Mouse (Mus musculus) retina, postnatal 1 day (tissue): ENCODE results near the gene Hspa1l.
"Not testable (repeated sequence)": the region's sequence is repeated elsewhere in the genome, so short reads cannot be mapped to it uniquely, and the experiment has no call there.

Experiments
- DNase-seq: peaks from one replicate; pipeline ENCODE4 v3.0.0-alpha.2; 2012

The Hspa1l gene

DNA sequence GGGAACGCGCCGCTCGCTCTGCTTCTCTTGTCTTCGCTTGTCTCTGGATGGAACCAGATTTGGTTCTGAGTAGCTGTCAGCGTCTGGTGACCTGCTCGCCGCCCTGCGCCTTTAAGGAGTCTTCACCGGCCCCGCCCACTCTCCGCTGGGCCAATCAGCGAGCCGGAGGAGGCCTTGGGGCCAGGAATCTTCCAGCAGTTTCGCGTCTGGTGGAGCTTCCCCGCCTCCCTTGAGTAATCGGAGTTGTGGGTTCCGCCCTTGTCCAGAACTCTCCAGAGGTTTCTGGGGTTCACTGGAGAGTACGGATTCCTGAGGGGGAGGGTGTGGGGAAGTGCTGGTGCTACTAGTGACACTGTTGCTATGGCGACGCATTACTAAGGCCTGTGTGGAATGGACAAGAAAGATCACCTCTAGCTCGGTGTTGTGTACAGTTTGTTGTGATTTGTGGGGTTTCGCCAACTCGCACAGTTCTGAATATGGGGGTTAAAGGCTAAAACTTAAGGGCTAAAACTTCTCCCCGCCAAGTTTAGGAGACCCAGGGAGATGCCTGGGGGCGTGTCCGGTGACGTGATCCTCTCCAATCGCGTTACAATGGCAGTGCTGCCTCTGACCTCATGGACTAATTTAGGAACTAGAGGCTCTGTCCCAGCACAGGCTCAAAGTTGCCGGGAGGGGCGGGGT is at the start of gene Hspa1l, which contains the start of gene Hspa1a:
Gene Hspa1l, plus strand, starts transcription at position 635 of the 681 bp plus-strand sequence.
Gene Hspa1a, minus strand, starts transcription at position 88 of the 681 bp plus-strand sequence.
- peak; percentile 85 for DNase-seq

DNA sequence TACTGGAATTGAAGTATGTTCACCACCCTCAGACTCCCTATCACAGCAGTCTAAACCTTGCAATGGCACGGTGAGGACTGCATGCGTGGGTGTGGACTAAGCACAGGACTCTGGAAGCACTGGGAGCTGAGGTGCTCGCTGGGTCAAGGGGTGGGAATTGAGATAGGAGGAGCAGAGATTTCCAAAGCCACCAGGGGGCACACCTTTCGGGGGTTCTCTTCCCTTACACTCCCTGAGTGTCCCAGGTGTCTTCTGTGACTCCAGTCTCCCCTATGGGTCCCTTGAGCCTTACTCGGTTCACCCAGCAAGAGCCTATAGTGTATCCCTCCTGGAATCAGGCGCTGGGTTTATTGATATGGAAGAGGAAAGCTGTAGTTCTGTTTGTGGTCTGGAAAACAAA is 49.6 kb upstream of the Hspa1l start:
- DNase-seq, result peak; percentile 22

DNA sequence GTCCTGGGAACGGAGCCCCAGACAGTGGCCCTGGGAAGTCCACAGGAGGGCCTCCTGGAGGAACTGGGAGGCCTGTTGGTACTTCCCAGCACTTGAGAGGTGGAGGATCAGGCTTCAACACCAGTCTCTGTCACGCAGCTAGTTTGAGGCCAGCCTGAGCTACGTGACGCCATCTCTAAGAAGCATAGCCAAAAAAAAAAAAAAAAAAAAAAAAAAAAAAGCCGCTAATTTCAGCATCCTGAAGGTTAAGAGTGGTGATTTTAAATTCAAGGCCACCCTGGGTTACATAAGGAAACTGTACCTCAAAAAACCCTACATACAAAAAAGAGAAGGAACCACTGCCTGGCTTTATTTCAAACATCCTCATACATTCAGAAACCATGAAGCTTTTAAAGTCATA is 48.2 kb upstream of the Hspa1l start:
- DNase-seq, result no peak

DNA sequence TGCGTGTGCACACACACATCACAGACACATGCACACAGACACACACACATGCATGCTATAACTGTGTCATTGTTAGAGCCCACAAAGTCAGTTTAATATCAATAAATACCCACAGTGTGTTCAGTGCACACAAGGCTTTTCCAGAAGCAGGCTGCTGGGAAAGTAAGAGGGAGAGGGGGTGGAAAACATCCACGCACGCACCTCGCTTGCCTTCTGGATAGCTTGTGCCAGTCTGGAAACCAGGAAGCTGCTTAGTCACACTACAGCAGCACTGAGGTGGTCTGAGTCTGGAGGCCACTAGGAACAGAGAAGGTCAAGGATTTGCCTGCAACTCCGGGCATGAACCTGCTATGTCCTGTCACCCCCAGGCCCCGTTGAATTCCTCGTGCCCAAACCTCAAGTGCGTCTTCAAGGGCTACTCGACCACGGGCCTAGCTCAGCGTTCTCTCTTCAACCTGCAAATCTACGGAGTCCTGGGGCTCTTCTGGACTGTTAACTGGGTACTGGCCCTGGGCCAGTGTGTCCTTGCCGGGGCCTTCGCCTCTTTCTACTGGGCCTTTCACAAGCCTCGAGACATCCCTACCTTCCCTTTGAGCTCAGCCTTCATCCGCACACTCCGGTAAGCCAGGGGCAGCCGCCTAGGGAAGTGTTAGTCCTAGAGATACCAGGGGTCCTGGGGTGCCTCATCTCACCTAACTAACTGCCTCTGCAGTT is 45.0 kb upstream of the Hspa1l start:
- no peak for DNase-seq

DNA sequence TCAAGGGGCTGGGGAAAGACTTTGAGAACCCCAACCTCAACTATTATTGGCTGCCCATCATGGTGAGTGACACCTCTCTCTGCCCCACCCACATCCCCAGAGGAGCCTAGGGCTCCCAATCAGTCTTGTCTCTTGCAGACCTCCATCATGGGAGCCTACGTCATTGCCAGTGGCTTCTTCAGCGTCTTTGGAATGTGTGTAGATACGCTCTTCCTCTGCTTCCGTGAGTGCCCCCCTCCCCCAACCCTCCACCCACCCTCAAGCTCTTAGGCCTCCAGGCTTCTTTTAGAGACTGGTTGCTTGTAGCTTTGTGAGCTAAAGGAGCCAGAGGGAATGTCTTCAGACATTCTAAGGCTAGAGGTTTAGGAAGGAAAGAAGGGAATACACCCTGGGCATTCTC is 43.7 kb upstream of the Hspa1l start:
- no peak for DNase-seq

DNA sequence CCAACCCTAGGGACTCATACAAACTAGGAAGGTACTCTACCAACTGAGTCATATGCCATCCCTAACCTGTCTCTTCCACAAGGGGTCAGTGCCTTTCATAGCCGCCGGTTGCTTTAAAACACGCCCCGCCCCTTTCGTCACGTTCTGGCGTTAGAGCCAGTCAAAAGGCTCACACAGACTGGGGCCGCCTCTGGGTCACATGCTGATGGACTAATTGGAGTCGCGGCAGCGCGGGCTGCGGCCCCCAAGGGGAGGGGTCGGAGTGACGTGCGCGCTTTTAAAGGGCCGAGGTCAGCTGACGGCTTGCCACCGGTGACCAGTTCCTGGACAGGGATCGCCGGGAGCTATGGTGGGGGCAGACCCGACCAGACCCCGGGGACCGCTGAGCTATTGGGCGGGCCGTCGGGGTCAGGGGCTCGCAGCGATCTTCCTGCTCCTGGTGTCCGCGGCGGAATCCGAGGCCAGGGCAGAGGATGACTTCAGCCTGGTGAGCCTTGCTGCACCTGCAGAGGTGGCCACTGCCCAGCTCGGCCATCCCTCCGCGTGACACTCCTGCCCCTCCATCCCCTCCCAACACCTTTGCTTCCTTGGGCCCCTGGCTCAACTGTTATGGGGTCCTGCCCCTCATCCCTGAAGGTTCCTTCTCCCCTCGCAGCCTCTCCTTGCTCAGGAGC is 41.3 kb upstream of the Hspa1l start, which contains the start of gene Neu1:
Gene Neu1, plus strand, starts transcription at position 193 of the 674 bp plus-strand sequence.
- peak; percentile 99 for DNase-seq

DNA sequence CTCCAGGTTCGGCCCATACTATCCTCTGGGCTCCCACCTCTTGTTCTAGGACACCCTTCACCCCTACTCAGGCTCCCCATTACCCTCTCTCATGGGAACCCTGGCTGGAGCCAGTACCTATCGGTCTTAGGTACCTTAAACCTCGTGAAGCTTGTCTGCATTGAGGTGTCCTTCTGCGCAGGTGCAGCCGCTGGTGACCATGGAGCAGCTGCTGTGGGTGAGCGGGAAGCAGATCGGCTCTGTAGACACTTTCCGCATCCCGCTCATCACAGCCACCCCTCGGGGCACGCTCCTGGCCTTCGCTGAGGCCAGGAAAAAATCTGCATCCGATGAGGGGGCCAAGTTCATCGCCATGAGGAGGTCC is 40.8 kb upstream of the Hspa1l start:
- DNase-seq, result peak; percentile 52

DNA sequence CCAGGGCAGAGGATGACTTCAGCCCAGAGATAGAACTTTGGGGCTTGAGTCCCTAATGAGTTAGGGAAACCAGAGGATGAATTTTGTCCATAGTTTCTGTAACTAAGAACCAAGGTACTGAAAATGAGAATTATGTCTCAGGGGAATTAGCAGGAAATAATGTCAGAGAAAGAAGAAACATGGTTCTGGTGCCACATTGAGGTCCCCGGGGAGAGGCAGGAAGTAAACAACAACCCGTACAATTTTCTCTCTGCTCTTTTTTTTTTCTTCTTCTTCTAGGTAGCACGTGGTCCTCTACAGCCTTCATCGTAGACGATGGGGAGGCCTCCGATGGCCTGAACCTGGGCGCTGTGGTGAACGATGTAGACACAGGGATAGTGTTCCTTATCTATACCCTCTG is 40.2 kb upstream of the Hspa1l start:
- no peak for DNase-seq

DNA sequence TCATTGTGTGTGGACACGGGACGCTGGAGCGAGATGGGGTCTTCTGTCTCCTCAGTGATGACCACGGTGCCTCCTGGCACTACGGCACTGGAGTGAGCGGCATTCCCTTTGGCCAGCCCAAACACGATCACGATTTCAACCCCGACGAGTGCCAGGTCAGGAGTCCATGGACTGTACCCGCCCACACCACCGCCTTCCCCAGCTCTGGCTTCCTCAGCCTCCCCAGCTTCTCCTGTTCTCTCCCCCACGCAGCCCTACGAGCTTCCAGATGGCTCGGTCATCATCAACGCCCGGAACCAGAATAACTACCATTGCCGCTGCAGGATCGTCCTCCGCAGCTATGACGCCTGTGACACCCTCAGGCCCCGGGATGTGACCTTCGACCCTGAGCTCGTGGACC is 38.5 kb upstream of the Hspa1l start:
- no peak for DNase-seq

DNA sequence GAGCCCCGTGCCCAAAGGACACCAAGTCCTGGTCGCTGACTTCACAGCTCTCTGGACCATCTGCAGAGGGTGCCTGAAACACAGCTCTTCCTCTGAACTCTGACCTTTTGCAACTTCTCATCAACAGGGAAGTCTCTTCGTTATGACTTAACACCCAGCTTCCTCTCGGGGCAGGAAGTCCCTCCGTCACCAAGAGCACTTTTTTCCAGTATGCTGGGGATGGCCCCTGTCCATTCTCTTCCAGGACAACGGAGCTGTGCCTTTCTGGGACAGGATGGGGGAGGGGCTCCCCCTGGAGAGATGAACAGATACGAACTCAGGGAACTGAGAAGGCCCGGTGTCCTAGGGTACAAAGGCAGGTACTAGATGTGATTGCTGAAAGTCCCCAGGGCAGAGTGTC is 37.7 kb upstream of the Hspa1l start:
- DNase-seq, result no peak

DNA sequence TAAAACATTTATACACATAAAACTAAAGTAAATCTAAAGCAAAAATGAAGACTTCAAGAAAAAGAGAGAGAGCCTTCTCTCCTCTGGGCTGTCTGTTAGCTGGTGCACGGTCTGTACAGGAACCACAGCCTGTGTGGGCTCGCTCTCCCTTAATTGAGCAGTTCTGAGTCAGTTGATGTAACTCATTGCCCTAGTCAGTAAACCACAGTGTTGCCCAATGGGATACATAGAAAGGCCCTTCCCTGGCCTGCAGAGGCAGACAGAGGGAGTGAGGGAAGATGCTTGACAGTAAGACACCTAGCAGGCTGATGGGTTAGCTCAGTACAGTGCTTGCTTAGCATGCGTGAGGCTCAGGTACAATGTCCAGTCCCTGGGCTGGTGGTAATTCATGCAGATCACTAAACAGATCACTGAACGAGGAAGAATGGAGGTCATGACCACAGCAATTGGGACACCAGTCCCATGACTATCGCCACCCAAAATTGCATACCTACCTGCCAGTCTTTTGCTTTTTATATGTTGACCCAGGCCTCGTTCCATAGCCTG is 34.5 kb upstream of the Hspa1l start:
- DNase-seq, result no peak

DNA sequence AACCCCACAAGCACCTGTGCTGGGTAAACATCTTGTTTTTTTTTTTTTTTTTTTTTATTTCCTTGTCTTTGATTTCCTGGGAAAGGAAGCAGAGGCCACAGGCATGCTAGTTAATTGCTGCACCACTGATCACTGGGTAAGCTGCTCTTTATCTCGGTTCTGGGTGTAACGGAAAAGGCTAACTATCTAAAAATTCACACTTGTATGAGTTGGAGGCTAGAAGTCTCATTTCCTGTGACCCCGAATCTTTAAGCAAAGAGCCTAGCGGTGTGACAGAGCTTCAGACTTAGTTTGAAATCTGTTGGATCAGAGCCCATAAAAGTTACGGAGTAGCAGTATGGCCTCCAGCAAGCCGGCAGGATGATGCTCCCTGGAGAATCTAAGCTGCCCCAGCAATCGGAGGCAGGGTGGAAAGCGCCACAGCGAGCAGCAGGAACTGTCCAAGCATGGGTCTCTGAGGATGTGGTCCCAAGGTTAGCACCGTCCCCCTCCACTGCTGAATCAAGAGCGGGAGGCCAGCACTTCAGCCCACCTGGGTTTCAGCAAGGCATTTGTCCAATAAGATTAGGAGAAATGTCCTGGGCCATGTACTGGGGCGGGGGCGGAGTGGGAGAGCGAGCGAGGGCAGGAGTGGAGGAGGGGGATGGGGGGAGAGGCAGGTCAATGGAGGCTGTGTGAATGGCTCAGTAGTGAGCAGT is 31.0 kb upstream of the Hspa1l start:
- peak; percentile 41 for DNase-seq

DNA sequence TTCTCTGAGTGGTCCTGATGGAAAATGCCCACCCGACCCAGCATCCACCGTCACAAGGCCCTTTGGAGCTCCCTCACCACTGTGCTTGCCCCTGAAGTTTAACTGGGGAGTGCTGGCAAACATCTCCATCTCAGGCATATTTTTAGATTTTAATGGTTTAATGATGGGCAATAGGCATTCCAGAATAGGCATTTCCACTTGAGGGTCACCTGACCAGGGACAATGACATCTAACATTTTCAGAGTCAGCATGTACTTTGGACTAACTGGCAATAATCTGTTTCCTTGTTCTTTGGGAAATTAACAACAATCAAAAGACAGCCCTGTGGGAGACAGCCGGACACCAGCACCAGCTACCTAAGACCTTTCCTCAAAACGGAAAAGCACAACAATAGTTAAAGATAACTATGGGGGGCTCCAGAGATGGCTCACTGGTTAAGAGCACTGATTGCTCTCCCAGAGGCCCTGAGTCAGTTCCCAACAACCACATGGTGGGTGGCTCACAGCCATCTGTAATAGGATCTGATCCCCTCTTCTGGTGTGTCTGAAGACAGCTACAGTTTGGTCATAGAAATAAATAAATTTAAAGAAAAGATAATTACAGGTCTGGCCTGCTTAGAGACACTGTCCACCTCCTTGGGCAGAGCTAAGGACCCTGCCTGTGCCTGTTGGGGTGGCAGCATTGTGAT is 29.2 kb upstream of the Hspa1l start:
- DNase-seq, result no peak

DNA sequence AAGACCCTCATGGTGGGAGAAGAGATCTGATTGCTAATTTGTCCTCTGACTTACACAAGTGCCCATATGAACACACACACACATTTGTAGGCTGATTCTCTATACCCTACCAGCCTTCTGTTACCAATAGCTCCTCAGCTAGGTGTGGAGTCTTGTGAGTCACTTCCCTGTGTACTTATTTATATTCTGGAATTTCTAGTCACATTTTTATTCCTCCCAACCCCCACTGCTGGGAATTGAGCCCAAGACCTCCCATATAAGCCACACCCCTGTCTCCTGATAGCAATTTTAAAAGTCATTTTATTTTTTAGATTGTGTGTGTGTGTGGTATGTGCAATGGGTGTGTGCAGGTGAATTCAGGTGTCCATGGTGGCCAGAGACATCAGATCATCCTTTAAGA is 28.1 kb upstream of the Hspa1l start:
- no peak for DNase-seq

DNA sequence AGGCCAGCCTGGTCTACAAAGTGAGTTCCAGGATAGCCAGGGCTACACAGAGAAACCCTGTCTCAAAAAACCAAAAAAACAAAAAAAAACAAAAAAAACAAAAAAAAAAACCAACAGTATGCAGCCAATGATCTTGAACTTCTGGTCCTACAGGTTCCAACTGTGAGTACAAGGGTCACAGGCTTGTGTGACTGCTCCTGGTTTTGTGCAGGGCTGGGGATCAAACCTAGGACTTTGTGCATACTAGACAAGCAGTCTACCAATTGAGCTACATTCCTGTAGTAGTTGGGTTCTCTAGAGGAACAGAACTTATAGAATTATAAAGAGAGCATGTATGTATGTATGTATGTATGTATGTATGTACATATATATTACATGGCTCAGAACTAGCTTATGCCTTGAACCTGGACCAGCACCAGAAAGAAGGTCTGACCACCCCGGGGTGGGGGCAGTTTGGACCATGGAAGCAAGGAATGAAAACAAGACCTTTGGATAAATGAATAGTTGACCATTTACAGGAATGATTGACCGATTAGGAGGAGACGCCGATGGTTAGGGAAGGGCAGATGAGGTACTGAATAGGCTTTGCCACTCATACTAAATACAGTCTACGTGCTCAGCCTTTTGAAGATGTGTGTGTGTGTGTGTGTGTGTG is 25.9 kb upstream of the Hspa1l start:
- no peak for DNase-seq

DNA sequence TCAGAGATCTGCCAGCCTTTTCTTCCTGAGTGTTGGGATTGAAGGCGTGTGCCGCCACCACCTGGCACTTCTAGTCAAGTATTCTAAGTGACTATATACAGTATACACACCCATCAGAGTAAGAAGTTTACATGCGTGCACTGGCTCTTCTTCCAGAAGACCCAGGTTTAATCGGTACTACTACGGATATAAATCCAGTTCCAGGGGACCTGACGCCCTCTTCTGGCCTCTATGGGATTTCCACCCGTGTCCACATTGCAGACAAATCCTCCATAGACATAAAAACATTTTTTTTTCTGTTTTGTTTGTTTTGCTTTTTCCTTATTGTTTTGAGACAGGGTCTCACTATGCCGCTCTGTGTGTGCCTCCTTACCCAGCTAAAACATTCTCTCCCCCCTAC is 24.9 kb upstream of the Hspa1l start:
- peak; percentile 56 for DNase-seq

DNA sequence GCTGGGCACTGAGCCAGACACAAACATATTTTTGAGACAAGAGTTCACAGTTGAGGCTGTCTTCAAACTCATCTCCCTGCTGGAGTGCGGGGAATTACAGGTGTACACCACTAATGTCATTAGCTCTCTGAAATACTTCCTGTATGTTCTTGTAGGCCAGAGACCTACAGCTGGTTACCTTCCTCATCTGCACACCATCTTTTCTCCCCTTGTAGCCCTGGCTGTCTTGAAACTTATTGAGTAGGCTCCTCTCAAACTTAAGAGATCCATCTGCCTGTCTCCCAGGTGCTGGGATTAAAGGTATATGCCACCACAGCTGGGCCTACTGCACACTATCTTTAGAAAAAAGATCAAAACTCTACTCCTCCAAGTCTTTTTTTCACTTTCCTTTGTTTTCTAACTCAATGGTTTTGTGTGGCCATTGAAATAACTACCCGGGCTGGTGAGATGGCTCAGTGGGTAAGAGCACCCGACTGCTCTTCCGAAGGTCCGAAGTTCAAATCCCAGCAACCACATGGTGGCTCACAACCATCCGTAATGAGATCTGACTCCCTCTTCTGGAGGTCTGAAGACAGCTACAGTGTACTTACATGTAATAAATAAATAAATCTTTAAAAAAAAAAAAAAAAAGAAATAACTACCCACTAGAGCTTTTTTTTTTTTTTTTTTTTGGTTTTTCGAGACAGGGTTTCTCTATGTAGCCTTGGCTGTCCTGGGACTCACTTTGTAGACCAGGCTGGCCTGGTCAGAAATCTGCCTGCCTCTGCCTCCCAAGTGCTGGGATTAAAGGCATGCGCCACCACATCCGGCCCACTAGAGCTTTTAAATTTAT is 23.6 kb upstream of the Hspa1l start:
- DNase-seq, result not testable (repeated sequence)

DNA sequence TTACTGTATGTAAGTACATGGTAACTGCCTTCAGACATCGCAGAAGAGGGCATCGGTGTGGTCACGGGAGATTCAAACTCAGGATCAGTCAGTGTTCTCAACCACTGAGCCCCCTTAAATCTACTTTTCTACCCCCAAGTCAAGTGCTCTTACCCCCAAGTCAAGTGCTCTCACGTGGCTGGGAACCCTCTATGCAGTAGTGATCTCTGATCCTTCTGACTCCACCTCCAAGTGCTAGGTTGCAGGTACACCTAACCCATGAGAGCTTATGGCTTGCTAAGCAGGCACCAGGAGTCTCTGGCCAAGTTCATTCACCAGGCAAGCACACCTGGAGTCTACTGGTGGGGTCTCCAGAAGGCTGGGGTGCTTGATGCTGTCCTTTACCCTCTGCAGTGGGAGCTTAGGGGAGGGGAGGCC is 22.9 kb upstream of the Hspa1l start:
- no peak for DNase-seq

DNA sequence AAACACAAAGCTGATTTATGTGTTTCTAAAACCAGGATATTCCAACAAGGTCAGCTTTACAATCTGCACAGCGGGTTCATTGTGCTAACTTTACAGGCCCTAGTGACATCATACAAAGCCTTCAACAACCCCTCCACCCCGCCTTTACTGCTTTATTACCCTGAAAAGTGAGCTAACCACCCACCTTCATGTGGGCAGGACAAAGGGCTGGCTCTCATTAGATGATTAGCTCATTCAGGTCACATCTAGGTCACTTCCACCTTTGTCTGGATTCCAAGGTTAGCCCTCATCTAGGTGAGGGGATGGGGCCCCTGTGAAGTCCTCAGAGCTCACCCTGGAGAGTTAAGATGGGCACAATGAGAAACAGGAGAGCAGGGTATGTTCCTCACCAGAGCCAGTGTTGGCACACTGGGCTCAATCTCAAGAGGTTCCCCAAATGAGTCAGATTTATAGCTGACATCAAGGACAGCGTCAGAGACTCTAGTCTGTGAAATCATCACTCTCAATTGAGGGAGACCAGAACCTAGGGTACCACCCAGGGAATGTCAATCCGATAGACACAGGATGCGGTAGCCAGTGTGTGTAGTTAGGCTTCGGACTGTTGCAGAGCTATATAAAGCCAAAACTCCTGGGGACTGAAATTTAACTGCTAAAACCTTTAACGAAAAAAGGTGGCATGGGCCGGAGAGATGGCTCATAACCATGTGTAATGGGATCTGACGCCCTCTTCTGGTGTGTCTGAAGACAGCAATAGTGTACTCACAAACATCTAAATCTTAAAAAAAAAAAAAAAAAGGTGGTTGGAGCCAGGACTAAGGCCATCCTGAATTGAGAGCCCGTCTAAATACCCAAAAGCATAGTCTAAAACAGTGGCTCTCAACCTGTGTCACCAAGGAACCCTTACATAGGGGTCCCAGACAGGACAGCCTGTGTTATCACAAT is 21.7 kb upstream of the Hspa1l start:
- no peak for DNase-seq
